Mouse (Mus musculus) cerebellum, adult 18-20 months (tissue): ENCODE results near the gene Zfyve1.
A peak's percentile ranks its signal among the peaks of the same experiment; 100 is the strongest.

Experiments used
- DNase-seq, 2 experiments: peaks; one replicate each; pipeline ENCODE4 v3.0.0; 2021

Zfyve1 gene

GRCm38 (mm10) chr12:83520311-83520890 lies 76.6 kb downstream of the Zfyve1 start, which contains the start of gene Dcaf4:
Dcaf4 (plus strand) TSS chr12:83520466.
- peak; percentile 96 to 99 for DNase-seq

- no peak for DNase-seq
Measured at GRCm38 (mm10) chr12:83517580-83517979, 79.4 kb downstream of the Zfyve1 start.

DNA sequence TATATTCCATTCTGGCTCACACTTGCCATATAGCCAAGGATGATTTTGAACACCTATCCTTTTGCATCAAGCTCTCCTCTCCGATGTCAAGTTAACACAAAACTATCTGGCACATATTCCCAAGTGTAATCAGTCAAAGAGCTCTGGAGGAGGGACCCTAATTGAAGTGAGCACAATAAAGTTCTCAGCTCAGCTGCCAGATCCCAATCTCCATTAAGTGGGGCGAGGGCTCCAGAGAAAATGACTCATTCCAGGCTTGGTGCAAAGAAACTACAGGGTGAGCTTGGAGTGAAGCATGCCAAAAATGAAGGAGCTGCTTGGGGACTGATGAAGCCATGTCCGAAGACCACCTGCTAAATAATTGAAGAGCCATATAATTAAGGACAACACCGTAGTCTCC lies 82.8 kb downstream of the Zfyve1 start:
- DNase-seq = no peak

- DNase-seq = no peak
Measured at GRCm38 (mm10) chr12:83513185-83513584, 83.8 kb downstream of the Zfyve1 start.

DNA sequence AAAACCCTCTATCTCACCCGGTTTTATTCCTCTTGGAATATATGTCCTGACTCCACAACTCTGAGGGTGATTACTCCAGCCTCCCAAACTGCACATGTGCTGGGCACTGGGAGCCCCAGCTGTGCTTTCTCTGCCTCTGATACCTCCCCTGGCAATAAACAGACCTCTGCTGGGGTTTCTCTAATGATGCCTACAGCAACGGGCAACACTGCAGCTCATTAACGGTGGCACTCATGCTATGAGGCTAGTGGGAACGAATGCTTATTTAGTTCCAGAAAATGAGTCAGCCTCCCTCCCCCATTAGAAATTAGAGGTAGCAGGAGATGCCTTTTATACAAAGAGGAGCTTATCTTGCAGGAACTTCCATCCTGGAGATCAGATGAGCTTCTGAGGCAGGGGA lies 84.2 kb downstream of the Zfyve1 start:
- no peak for DNase-seq

- DNase-seq = no peak
Measured at GRCm38 (mm10) chr12:83510586-83510985, 86.4 kb downstream of the Zfyve1 start.

DNA sequence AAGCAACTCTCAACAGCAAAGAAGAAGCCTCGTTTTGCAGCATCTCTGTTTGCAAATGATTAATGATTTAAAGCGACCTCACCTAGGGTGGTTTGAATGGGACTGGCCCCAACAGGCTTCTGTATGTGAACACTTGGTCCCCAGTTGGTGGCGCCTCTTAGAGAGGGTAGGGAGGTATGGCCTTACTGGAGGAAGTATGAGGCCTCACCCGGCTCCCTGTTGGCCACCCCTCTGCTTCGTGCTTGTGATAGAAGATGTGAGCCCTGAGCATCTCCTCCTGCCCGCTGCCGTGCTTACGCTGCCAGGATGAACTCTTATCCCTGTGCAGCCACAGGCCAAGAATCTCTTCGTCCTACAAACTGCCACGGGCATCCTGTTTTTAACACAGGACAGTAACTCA lies 90.5 kb downstream of the Zfyve1 start:
- no peak for DNase-seq

- DNase-seq = peak; percentile 74 to 81
Measured at GRCm38 (mm10) chr12:83502190-83502589, 94.8 kb downstream of the Zfyve1 start.

GRCm38 (mm10) chr12:83499256-83499655 lies 97.8 kb downstream of the Zfyve1 start:
- DNase-seq = no peak

GRCm38 (mm10) chr12:83497959-83498358 lies 99.1 kb downstream of the Zfyve1 start:
- no peak for DNase-seq

DNA sequence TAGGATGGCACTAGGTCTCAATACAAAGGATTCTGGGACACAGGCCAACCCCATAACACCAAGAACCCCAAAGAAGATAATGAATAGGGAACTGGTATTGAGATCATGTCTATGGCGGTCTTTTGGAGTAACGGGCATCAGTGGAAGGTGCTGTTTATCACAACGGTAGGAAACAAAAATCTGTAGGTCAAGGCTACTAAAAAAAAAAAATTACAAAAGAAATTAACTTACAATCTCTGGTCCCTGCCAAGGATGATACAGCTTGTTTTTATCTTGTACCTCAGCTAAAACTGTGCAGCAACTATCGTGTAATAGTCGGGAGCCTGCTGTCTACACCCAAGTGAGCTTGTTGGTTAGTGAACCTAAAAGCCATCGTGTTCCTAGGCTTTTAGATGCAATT lies 100.3 kb downstream of the Zfyve1 start:
- no peak for DNase-seq
